8 mouse cellular contexts compared by ENCODE assay signal in the genomic region with DNA sequence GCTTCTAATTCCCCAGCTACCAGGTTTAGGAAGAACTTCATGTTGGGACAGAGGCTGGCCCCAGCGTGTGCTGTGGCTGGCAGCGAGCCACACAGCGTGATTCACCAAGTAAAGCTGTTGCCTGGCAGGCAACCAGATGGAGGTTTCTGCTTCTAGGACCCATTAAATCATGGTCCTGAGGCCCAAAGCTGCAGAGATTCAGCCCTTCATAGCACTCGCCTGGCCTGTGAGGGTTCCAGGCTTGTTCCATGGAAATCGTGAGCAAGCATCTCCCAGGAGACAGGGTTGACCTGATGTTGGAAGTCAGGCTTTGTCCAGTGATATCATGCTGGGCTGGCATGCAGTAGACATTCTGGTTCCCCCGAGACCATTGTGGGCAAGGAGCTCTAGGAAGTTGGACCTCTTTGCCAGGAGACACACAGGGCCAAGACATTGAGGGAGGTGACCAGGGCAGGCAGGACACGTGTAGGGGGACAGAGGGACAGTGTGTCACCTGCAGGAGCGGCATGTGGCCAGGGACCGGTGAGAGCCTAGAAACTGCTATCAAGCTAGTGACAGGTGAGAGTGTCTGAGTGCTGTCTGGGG. TPM values are rescaled to one million over a fixed set of nuclear protein-coding genes. Genes with fewer than 3 reads are reported as not detected.
DNase-seq lines count a peak whose midpoint lies in the region; ATAC-seq lines count a peak whose summit lies in the region.

No protein-coding gene starts in this region.

- no peak overlapping the region for H3K4me3 ChIP-seq in embryonic facial prominence, embryonic 15.5 days (replicated peaks)
- H3K4me3 ChIP-seq in limb, embryonic 12.5 days (replicated peaks): no peak overlapping the region
- no peak overlapping the region for H3K4me3 ChIP-seq in forebrain, embryonic 16.5 days (replicated peaks; ENCODE audit: low read length)
- H3K4me3 ChIP-seq in midbrain, embryonic 11.5 days (ENCODE audit: low read depth, low read length): no peak overlapping the region

- H3K36me3 ChIP-seq in embryonic facial prominence, embryonic 15.5 days: peaks cover 43% of the 10 kb centered on the region
- H3K36me3 ChIP-seq in limb, embryonic 12.5 days: peaks cover 70% of the 10 kb centered on the region
- no peaks in the 10 kb centered on the region for H3K36me3 ChIP-seq in forebrain, embryonic 16.5 days (ENCODE audit: control insufficient read depth, insufficient read depth)
- H3K36me3 ChIP-seq in midbrain, embryonic 11.5 days (ENCODE audit: control insufficient read depth, insufficient read depth, low read length): no peaks in the 10 kb centered on the region

- WGBS in embryonic facial prominence, embryonic 15.5 days: 58% methylated on average over 9 of the region's 9 CpGs
- 82% methylated on average over 9 of the region's 9 CpGs for WGBS in limb, embryonic 12.5 days
- WGBS in forebrain, embryonic 16.5 days: 55% methylated on average over 9 of the region's 9 CpGs
- 88% methylated on average over 9 of the region's 9 CpGs for WGBS in midbrain, embryonic 11.5 days

- ATAC-seq in embryonic facial prominence, embryonic 15.5 days (ENCODE audit: insufficient number of reproducible peaks, low FRiP score, low TSS enrichment, low read depth): no peak
- no peak for ATAC-seq in limb, embryonic 12.5 days (ENCODE audit: insufficient number of reproducible peaks, insufficient read depth, low FRiP score, low TSS enrichment, low read depth)
- ATAC-seq in forebrain, embryonic 16.5 days: no peak
- ATAC-seq in midbrain, embryonic 11.5 days (ENCODE audit: low FRiP score): no peak

- no peak overlapping the region for H3K9ac ChIP-seq in embryonic facial prominence, embryonic 15.5 days
- no peak overlapping the region for H3K9ac ChIP-seq in limb, embryonic 12.5 days (replicated peaks)
- no peak overlapping the region for H3K9ac ChIP-seq in forebrain, embryonic 16.5 days (replicated peaks; ENCODE audit: low read depth, low read length)
- H3K9ac ChIP-seq in midbrain, embryonic 11.5 days (ENCODE audit: low read length): no peak overlapping the region

- DNase-seq in 3134 (ENCODE audit: extremely low read depth, insufficient read length, low spot score) (peak; percentile 79), NIH3T3 (ENCODE audit: low read depth) (peak; percentile 99)
- peak; percentile 80 to 83 for DNase-seq in heart, postnatal 10 days
- peak; percentile 94 for DNase-seq in skeletal muscle tissue, adult 2 months (ENCODE audit: low read depth, low spot score)
- DNase-seq in midbrain, embryonic 11.5 days (ENCODE audit: low spot score, missing footprints): no peak

- H3K4me2 ChIP-seq in embryonic facial prominence, embryonic 15.5 days (replicated peaks): no peak overlapping the region
- no peak overlapping the region for H3K4me2 ChIP-seq in limb, embryonic 12.5 days
- H3K4me2 ChIP-seq in forebrain, embryonic 16.5 days (ENCODE audit: low read length): no peak overlapping the region
- H3K4me2 ChIP-seq in midbrain, embryonic 11.5 days: no peak overlapping the region

- H3K9me3 ChIP-seq in embryonic facial prominence, embryonic 15.5 days (replicated peaks): no peaks in the 10 kb centered on the region
- H3K9me3 ChIP-seq in limb, embryonic 12.5 days: no peaks in the 10 kb centered on the region
- H3K9me3 ChIP-seq in forebrain, embryonic 16.5 days (ENCODE audit: control insufficient read depth, low read length): no peaks in the 10 kb centered on the region
- no peaks in the 10 kb centered on the region for H3K9me3 ChIP-seq in midbrain, embryonic 11.5 days (ENCODE audit: control insufficient read depth, low read length)

- H3K27me3 ChIP-seq in embryonic facial prominence, embryonic 15.5 days: no peaks in the 10 kb centered on the region
- H3K27me3 ChIP-seq in limb, embryonic 12.5 days: no peaks in the 10 kb centered on the region
- no peaks in the 10 kb centered on the region for H3K27me3 ChIP-seq in forebrain, embryonic 16.5 days (replicated peaks; ENCODE audit: control insufficient read depth, insufficient read depth, low read length)
- no peaks in the 10 kb centered on the region for H3K27me3 ChIP-seq in midbrain, embryonic 11.5 days (ENCODE audit: control insufficient read depth, insufficient read depth, low read length)

- intact Hi-C loops in heart, postnatal 10 days (cut with DNase I): no loop called here

- H3K4me1 ChIP-seq in embryonic facial prominence, embryonic 15.5 days: peaks cover 75% of the 10 kb centered on the region
- peaks cover 53% of the 10 kb centered on the region for H3K4me1 ChIP-seq in limb, embryonic 12.5 days (replicated peaks)
- peaks cover 21% of the 10 kb centered on the region for H3K4me1 ChIP-seq in forebrain, embryonic 16.5 days (replicated peaks; ENCODE audit: control insufficient read depth, insufficient read depth, low read length)
- H3K4me1 ChIP-seq in midbrain, embryonic 11.5 days (ENCODE audit: control insufficient read depth, insufficient read depth, low read length): no peaks in the 10 kb centered on the region

- H3K27ac ChIP-seq in embryonic facial prominence, embryonic 15.5 days (replicated peaks): peak overlapping the region; percentile 86
- peak overlapping the region; percentile 63 for H3K27ac ChIP-seq in limb, embryonic 12.5 days
- no peak overlapping the region for H3K27ac ChIP-seq in forebrain, embryonic 16.5 days (ENCODE audit: low read length)
- H3K27ac ChIP-seq in midbrain, embryonic 11.5 days (ENCODE audit: low read depth, low read length): no peak overlapping the region

RNA-seq across cellular contexts. Expression of gene Col5a1, which starts 50.5 kb away (rescaled TPM):
- polyA plus RNA-seq in embryonic facial prominence, embryonic 15.5 days (2015; fragmentation: Nextera tagmentation; extraction: Ambion mirVana): 217 and 242 TPM in 2 replicates
- 100 to 1,000 TPM; 157 to 164 TPM for total RNA-seq in heart, postnatal 10 days (2021)
- 59.1 and 65.0 TPM in 2 replicates for polyA plus RNA-seq in limb, embryonic 12.5 days (2016; fragmentation: Nextera tagmentation; extraction: Ambion mirVana)
- 4.8 and 8.7 TPM in 2 replicates for polyA plus RNA-seq in forebrain, embryonic 16.5 days (2015; fragmentation: Nextera tagmentation; extraction: Ambion mirVana)
- polyA plus RNA-seq in midbrain, embryonic 11.5 days (2014; fragmentation: Nextera tagmentation; extraction: Ambion mirVana): 19.7 and 21.6 TPM in 2 replicates

Comparison
In these comparisons a context has a peak if more than half of its experiments do, and no peak if none do; other contexts are left out.
1. H3K27ac ChIP-seq: peak in embryonic facial prominence, embryonic 15.5 days (single experiment) and limb, embryonic 12.5 days (single experiment); none in forebrain, embryonic 16.5 days (single experiment) and midbrain, embryonic 11.5 days (single experiment).